ENCODE assay signal across 8 mouse cellular contexts in genomic region chr6:119037815-119038214, GRCm38 (mm10).
DNase-seq lines count a peak whose midpoint lies in the region; ATAC-seq and TF ChIP-seq lines count a peak whose summit lies in the region.

No protein-coding gene starts in this region.

- H3K27me3 ChIP-seq in embryonic facial prominence, embryonic 14.5 days (replicated peaks; ENCODE audit: control insufficient read depth, insufficient read depth, low read length) = no peaks in the 10 kb centered on the region
- no peaks in the 10 kb centered on the region for H3K27me3 ChIP-seq in embryonic facial prominence, embryonic 10.5 days (replicated peaks; ENCODE audit: low read depth, poor library complexity, severe bottlenecking)
- H3K27me3 ChIP-seq in heart, embryonic 15.5 days = no peaks in the 10 kb centered on the region

- H3K4me2 ChIP-seq in embryonic facial prominence, embryonic 14.5 days (ENCODE audit: low read depth, low read length) = no peak overlapping the region
- H3K4me2 ChIP-seq in heart, embryonic 15.5 days = no peak overlapping the region

- intact Hi-C loops in left cerebral cortex, adult 2 months (cut with DNase I) = no loop called here
- intact Hi-C loops in left cerebral cortex, postnatal 36 days (cut with DNase I) = no loop called here

- no peak for TF ChIP-seq CTCF in left cerebral cortex, adult 2 months (IDR thresholded peaks at IDR 0.05)

- H3K4me1 ChIP-seq in embryonic facial prominence, embryonic 14.5 days (ENCODE audit: control insufficient read depth, insufficient read depth, low read length) = peaks cover 28% of the 10 kb centered on the region
- H3K4me1 ChIP-seq in embryonic facial prominence, embryonic 10.5 days = peaks cover 39% of the 10 kb centered on the region
- H3K4me1 ChIP-seq in heart, embryonic 15.5 days (replicated peaks) = peaks cover 64% of the 10 kb centered on the region

- 63% methylated on average over 6 of the region's 6 CpGs for WGBS in embryonic facial prominence, embryonic 14.5 days
- WGBS in embryonic facial prominence, embryonic 10.5 days = 85% methylated on average over 6 of the region's 6 CpGs
- 39% methylated on average over 6 of the region's 6 CpGs for WGBS in heart, embryonic 15.5 days

- H3K9me3 ChIP-seq in embryonic facial prominence, embryonic 14.5 days (ENCODE audit: control insufficient read depth, low read length) = peaks cover 13% of the 10 kb centered on the region
- peaks cover 2% of the 10 kb centered on the region; the same call in 1 of the 2 replicates for H3K9me3 ChIP-seq in embryonic facial prominence, embryonic 10.5 days
- no peaks in the 10 kb centered on the region for H3K9me3 ChIP-seq in heart, embryonic 15.5 days (replicated peaks)

- DNase-seq in embryonic facial prominence, embryonic 14.5 days (ENCODE audit: low spot score) = peak; percentile 75
- no peak for DNase-seq in embryonic facial prominence, embryonic 10.5 days (ENCODE audit: low spot score)
- no peak for DNase-seq in left cerebral cortex, adult 2 months (ENCODE audit: extremely low spot score in 1 of 2, low spot score in 2 of 2)
- DNase-seq in left cerebral cortex, postnatal 36 days (ENCODE audit: low spot score in 2 of 2) = no peak
- peak; percentile 62 for DNase-seq in skeletal muscle tissue, adult 2 months (ENCODE audit: low read depth, low spot score)
- DNase-seq in MN1 (ENCODE audit: low spot score) = no peak
- no peak for DNase-seq in right cerebral cortex, adult 18-20 months

- no peak overlapping the region for H3K27ac ChIP-seq in embryonic facial prominence, embryonic 14.5 days (replicated peaks; ENCODE audit: low read depth, low read length)
- no peak overlapping the region for H3K27ac ChIP-seq in embryonic facial prominence, embryonic 10.5 days (replicated peaks)
- peak overlapping the region; percentile 3; the same call in 1 of the 2 replicates for H3K27ac ChIP-seq in left cerebral cortex, adult 2 months
- peak overlapping the region; percentile 18; the same call in 1 of the 2 replicates for H3K27ac ChIP-seq in heart, embryonic 15.5 days

- H3K36me3 ChIP-seq in embryonic facial prominence, embryonic 14.5 days (ENCODE audit: control insufficient read depth, insufficient read depth, low read length) = no peaks in the 10 kb centered on the region
- peaks cover 9% of the 10 kb centered on the region for H3K36me3 ChIP-seq in embryonic facial prominence, embryonic 10.5 days (replicated peaks)
- 0 out of 2 replicates have a peak, but pooled peaks cover 4% of the 10 kb centered on the region for H3K36me3 ChIP-seq in heart, embryonic 15.5 days

- ATAC-seq in embryonic facial prominence, embryonic 14.5 days (ENCODE audit: low read depth) = 0 out of 2 replicates have a peak, but pooled peaks have one; percentile 6
- ATAC-seq in heart, embryonic 15.5 days (replicated peaks; ENCODE audit: insufficient number of reproducible peaks, insufficient read depth, low FRiP score, low read depth) = 0 out of 2 replicates have a peak, but pooled peaks have one; percentile 20

- H3K4me3 ChIP-seq in embryonic facial prominence, embryonic 14.5 days (ENCODE audit: low read depth, low read length) = no peak overlapping the region
- H3K4me3 ChIP-seq in embryonic facial prominence, embryonic 10.5 days = no peak overlapping the region
- H3K4me3 ChIP-seq in left cerebral cortex, adult 2 months = no peak overlapping the region
- no peak overlapping the region for H3K4me3 ChIP-seq in heart, embryonic 15.5 days

- H3K9ac ChIP-seq in embryonic facial prominence, embryonic 14.5 days (ENCODE audit: low read depth, low read length) = no peak overlapping the region
- no peak overlapping the region for H3K9ac ChIP-seq in heart, embryonic 15.5 days

Comparison
In these comparisons a context has a peak if more than half of its experiments do, and no peak if none do; other contexts are left out.
1. DNase-seq: peak in embryonic facial prominence, embryonic 14.5 days (single experiment) and skeletal muscle tissue, adult 2 months (single experiment); none in embryonic facial prominence, embryonic 10.5 days (single experiment), left cerebral cortex, adult 2 months (0 of 2), left cerebral cortex, postnatal 36 days (0 of 2), MN1 (single experiment) and right cerebral cortex, adult 18-20 months (single experiment).
2. H3K27ac ChIP-seq: peak in left cerebral cortex, adult 2 months (single experiment) and heart, embryonic 15.5 days (single experiment); none in embryonic facial prominence, embryonic 14.5 days (single experiment) and embryonic facial prominence, embryonic 10.5 days (single experiment).